Mouse (Mus musculus): ENCODE data around the gene Fam129a. TPM values are rescaled to one million over a fixed set of nuclear protein-coding genes. Genes with fewer than 3 reads are reported as not detected.

The Fam129a gene
- polyA plus RNA-seq, 1 experiment from 2014 or later: 7.2 TPM

DNA sequence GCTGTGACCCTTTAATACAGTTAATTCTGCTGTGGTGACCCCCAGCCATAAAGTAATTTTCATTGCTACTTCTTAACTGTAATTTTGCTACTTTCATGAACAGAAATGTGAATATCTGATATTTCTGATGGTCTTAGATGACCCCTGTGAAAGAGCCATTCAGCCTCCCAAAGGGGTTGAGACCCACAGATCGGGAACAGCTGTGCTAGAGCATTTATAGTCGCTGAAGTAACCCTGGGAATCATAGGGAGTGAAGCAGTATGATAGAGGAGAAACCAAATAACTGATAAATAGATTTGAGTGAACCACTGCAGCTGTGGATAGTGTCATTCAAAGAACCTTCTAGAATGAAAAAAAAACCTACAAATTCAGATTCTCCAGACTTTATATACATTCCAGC is 60.1 kb downstream of the Fam129a start:
- Histone ChIP-seq H3K4me3 (no peak overlapping the region), H3K27me3 (no peaks in the 10 kb centered on the region), H3K9ac (no peak overlapping the region), H3K4me1 (peaks cover 2% of the 10 kb centered on the region; the same call in 1 of the 2 replicates), H3K36me3 (no peaks in the 10 kb centered on the region), H3K4me2 (no peak overlapping the region), H3K27ac (no peak overlapping the region), H3K9me3 (no peaks in the 10 kb centered on the region)
- ATAC-seq (ENCODE audit: insufficient number of reproducible peaks, insufficient read depth, low FRiP score, low TSS enrichment, low read depth): no peak
- WGBS: 48% methylated on average over 2 of the region's 2 CpGs

DNA sequence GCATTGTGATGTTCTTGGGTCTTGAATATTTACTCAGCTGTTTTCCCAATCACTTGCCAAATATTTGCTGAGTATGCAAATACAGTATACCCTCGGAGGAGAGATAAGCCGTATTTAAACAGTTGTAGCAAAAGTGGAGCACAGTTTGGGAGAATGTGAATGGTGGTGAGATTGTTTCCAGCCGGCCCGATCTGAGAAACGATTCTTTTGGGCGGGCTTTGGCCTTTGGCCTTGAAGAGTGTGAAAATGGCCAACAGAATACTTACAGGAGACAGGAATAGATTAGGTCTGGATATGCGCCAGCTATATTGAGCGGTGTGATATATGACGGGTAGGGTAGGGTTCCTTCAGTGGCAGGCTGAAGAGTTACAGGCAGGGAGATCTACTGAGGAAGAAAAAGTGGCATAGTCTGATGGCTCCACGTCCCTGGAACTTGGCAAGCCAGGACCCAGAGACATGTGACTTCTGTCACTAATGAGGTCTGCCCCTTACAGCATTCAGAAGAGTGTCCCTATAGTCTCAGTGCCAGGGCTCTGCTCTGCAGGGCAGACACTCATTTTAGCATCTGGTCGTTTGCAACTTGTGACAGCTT is 60.8 kb downstream of the Fam129a start:
- no peak overlapping the region for H3K4me2 ChIP-seq
- no peaks in the 10 kb centered on the region for H3K9me3 ChIP-seq
- H3K36me3 ChIP-seq: no peaks in the 10 kb centered on the region
- no peak for ATAC-seq (ENCODE audit: insufficient number of reproducible peaks, insufficient read depth, low FRiP score, low TSS enrichment, low read depth)
- WGBS: 81% methylated on average over 11 of the region's 11 CpGs
- peaks cover 2% of the 10 kb centered on the region; the same call in 1 of the 2 replicates for H3K4me1 ChIP-seq
- H3K27ac ChIP-seq: no peak overlapping the region
- H3K9ac ChIP-seq: no peak overlapping the region
- H3K27me3 ChIP-seq: no peaks in the 10 kb centered on the region
- no peak overlapping the region for H3K4me3 ChIP-seq

DNA sequence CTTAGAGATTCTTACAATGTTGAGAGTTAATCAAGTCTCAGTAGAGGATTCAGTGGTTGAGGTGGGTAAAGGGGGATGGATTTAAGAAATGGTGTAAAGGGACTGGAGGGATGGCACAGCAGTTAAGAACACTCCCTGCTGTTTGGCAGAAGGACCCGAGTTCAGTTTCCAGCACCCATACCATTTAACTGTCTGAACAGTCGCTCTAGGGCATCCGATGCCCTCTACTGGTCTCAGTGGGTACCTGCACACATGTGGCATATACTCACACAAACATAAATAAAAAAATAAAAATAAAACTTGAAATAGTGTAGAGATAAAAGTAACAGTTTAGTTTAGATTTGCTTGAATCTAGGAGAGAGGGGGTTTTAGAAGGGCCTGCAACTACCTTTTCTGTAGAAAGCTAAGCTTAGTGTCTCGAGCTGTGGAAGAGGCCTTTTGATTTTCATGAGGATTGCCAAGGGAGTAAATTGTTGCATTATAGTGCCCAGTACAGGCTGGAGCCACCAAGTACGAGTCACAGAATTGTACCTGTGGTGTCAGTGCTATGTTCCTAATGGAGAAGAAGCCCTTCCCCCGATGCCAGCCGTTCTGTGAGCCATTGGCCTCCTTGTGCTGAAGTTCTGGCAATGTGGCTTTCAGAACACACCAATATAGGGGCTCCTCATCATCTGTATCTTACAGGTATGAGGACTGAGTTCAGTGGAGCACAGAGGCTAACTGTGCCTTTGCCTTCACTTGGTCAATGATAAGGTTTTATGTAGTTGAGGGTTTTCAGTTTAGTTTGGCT is 61.8 kb downstream of the Fam129a start:
- no peaks in the 10 kb centered on the region for H3K27me3 ChIP-seq
- no peak overlapping the region for H3K4me2 ChIP-seq
- no peak overlapping the region for H3K27ac ChIP-seq
- H3K36me3 ChIP-seq: no peaks in the 10 kb centered on the region
- H3K4me3 ChIP-seq: no peak overlapping the region
- no peaks in the 10 kb centered on the region for H3K9me3 ChIP-seq
- no peak overlapping the region for H3K9ac ChIP-seq
- 93% methylated on average over 7 of the region's 7 CpGs for WGBS
- no peaks in the 10 kb centered on the region for H3K4me1 ChIP-seq
- no peak for ATAC-seq (ENCODE audit: insufficient number of reproducible peaks, insufficient read depth, low FRiP score, low TSS enrichment, low read depth)

DNA sequence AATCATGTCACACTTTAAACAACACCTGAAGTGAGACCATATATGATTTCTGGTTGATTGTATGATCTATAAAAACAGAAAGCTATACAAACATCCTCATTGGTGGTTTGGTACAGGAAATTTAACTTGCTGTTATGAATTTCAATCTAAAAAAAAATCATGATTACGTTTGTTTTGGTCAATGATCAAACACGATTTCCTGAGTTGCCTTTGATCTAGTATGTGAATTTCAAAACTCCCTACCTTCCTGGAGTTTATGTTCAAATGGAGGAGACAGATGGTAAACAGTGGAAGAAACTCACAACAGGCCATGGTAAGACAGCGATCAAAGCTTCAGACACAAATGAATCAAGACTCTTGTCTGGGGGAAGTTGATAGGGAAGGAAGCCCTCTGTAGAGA is 65.7 kb downstream of the Fam129a start:
- Histone ChIP-seq H3K9me3 (peaks cover 6% of the 10 kb centered on the region; the same call in 1 of the 2 replicates), H3K4me2 (no peak overlapping the region), H3K4me3 (no peak overlapping the region), H3K36me3 (no peaks in the 10 kb centered on the region), H3K27ac (no peak overlapping the region), H3K4me1 (no peaks in the 10 kb centered on the region), H3K9ac (no peak overlapping the region), H3K27me3 (no peaks in the 10 kb centered on the region)
- no peak for ATAC-seq (ENCODE audit: insufficient number of reproducible peaks, insufficient read depth, low FRiP score, low TSS enrichment, low read depth)
- 81% methylated on average over 3 of the region's 3 CpGs for WGBS

GRCm38 (mm10) chr1:151637351-151637922 is 66.5 kb downstream of the Fam129a start:
- Histone ChIP-seq H3K9ac (no peak overlapping the region), H3K9me3 (peaks cover 6% of the 10 kb centered on the region; the same call in 1 of the 2 replicates), H3K4me2 (no peak overlapping the region), H3K4me1 (no peaks in the 10 kb centered on the region), H3K27me3 (no peaks in the 10 kb centered on the region), H3K36me3 (no peaks in the 10 kb centered on the region), H3K27ac (no peak overlapping the region), H3K4me3 (no peak overlapping the region)
- 84% methylated on average over 9 of the region's 9 CpGs for WGBS
- no peak for ATAC-seq (ENCODE audit: insufficient number of reproducible peaks, insufficient read depth, low FRiP score, low TSS enrichment, low read depth)

DNA sequence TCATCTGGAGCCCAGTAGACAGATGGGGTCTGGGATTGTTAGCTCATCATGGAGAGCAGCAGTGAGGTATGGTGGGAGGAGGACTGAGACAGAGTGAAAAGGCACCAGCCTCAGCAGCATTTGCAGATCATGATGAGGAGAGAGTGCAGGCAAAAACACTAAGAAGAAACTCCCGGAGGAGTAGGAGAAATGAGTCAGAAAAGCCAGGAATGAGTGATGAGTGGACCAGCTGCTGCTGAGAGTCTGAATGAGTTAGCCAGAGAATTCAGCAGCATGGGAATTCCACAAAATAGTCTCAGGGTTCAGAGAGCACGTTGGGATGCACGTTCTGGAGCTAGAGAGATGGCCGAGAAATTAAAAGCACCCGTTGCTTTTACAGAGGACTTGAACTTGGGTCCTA is 67.4 kb downstream of the Fam129a start:
- Histone ChIP-seq H3K9ac (no peak overlapping the region), H3K4me2 (no peak overlapping the region), H3K4me1 (no peaks in the 10 kb centered on the region), H3K36me3 (no peaks in the 10 kb centered on the region), H3K27ac (no peak overlapping the region), H3K27me3 (no peaks in the 10 kb centered on the region), H3K4me3 (no peak overlapping the region), H3K9me3 (peaks cover 6% of the 10 kb centered on the region; the same call in 1 of the 2 replicates)
- WGBS: 79% methylated on average over 5 of the region's 5 CpGs
- no peak for ATAC-seq (ENCODE audit: insufficient number of reproducible peaks, insufficient read depth, low FRiP score, low TSS enrichment, low read depth)

GRCm38 (mm10) chr1:151638770-151639169 is 67.8 kb downstream of the Fam129a start:
- no peaks in the 10 kb centered on the region for H3K36me3 ChIP-seq
- H3K9ac ChIP-seq: no peak overlapping the region
- no peak overlapping the region for H3K4me3 ChIP-seq
- 88% methylated on average over 2 of the region's 2 CpGs for WGBS
- ATAC-seq (ENCODE audit: insufficient number of reproducible peaks, insufficient read depth, low FRiP score, low TSS enrichment, low read depth): no peak
- no peaks in the 10 kb centered on the region for H3K27me3 ChIP-seq
- no peak overlapping the region for H3K4me2 ChIP-seq
- no peaks in the 10 kb centered on the region for H3K4me1 ChIP-seq
- peaks cover 6% of the 10 kb centered on the region; the same call in 1 of the 2 replicates for H3K9me3 ChIP-seq
- no peak overlapping the region for H3K27ac ChIP-seq

GRCm38 (mm10) chr1:151646380-151646779 is 75.4 kb downstream of the Fam129a start:
- H3K9ac ChIP-seq: no peak overlapping the region
- no peak overlapping the region for H3K4me2 ChIP-seq
- H3K36me3 ChIP-seq: no peaks in the 10 kb centered on the region
- no peak for ATAC-seq (ENCODE audit: insufficient number of reproducible peaks, insufficient read depth, low FRiP score, low TSS enrichment, low read depth)
- H3K4me3 ChIP-seq: no peak overlapping the region
- H3K27ac ChIP-seq: no peak overlapping the region
- no peaks in the 10 kb centered on the region for H3K4me1 ChIP-seq
- no peaks in the 10 kb centered on the region for H3K27me3 ChIP-seq
- no peaks in the 10 kb centered on the region for H3K9me3 ChIP-seq
- WGBS: 87% methylated on average over 3 of the region's 3 CpGs

GRCm38 (mm10) chr1:151648099-151648498 is 77.1 kb downstream of the Fam129a start:
- 91% methylated on average over 4 of the region's 4 CpGs for WGBS
- Histone ChIP-seq H3K4me1 (no peaks in the 10 kb centered on the region), H3K27ac (no peak overlapping the region), H3K9me3 (no peaks in the 10 kb centered on the region), H3K4me2 (no peak overlapping the region), H3K4me3 (no peak overlapping the region), H3K9ac (no peak overlapping the region), H3K27me3 (no peaks in the 10 kb centered on the region), H3K36me3 (no peaks in the 10 kb centered on the region)
- no peak for ATAC-seq (ENCODE audit: insufficient number of reproducible peaks, insufficient read depth, low FRiP score, low TSS enrichment, low read depth)

DNA sequence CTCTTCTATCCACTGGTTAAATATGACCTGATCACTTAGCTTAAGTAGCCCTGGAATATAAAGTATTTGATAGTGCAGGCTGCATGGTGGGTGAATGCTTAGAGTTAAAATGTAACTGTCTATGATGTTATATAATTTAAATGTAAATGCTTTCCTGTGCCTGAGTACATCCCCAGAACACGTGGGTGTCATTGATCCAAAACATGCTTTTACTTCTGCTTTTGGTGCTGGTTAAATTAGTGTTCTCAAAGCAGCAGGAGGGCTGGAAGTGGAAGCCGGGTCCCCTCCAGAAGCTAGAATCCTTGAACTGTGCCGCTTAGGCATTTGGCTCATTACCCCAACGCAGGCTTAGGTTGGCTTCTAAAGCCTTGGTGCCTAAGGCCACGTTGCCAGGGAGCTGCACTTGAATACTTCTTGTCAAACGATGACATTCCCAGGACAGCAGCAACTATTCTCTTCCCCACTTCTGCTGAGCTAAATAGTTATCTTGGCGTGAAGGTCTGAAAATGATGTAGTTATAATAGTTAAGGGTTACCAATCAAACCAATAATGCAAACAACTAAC is 86.1 kb downstream of the Fam129a start:
- no peak overlapping the region for H3K9ac ChIP-seq
- no peak for ATAC-seq (ENCODE audit: insufficient number of reproducible peaks, insufficient read depth, low FRiP score, low TSS enrichment, low read depth)
- 42% methylated on average over 7 of the region's 7 CpGs for WGBS
- no peaks in the 10 kb centered on the region for H3K27me3 ChIP-seq
- H3K4me1 ChIP-seq: 0 out of 2 replicates have a peak, but pooled peaks cover 3% of the 10 kb centered on the region
- no peaks in the 10 kb centered on the region for H3K9me3 ChIP-seq
- no peak overlapping the region for H3K27ac ChIP-seq
- H3K4me3 ChIP-seq: no peak overlapping the region
- H3K36me3 ChIP-seq: no peaks in the 10 kb centered on the region
- H3K4me2 ChIP-seq: no peak overlapping the region

GRCm38 (mm10) chr1:151658291-151658830 is 87.4 kb downstream of the Fam129a start:
- no peaks in the 10 kb centered on the region for H3K36me3 ChIP-seq
- H3K4me2 ChIP-seq: no peak overlapping the region
- H3K27me3 ChIP-seq: no peaks in the 10 kb centered on the region
- no peak for ATAC-seq (ENCODE audit: insufficient number of reproducible peaks, insufficient read depth, low FRiP score, low TSS enrichment, low read depth)
- H3K9ac ChIP-seq: no peak overlapping the region
- no peaks in the 10 kb centered on the region for H3K9me3 ChIP-seq
- 84% methylated on average over 19 of the region's 19 CpGs for WGBS
- no peak overlapping the region for H3K27ac ChIP-seq
- H3K4me3 ChIP-seq: no peak overlapping the region
- 0 out of 2 replicates have a peak, but pooled peaks cover 3% of the 10 kb centered on the region for H3K4me1 ChIP-seq
